Mouse (Mus musculus): ENCODE measurements at regions not wholly inside any gene's neighbourhood (a gene's known extent, or its start where the extent isn't known, plus 50 kb on each side); places are given as distances from the start of the nearest gene placed in this dataset.
A peak's percentile ranks its signal among the peaks of the same experiment; 100 is the strongest.

DNA sequence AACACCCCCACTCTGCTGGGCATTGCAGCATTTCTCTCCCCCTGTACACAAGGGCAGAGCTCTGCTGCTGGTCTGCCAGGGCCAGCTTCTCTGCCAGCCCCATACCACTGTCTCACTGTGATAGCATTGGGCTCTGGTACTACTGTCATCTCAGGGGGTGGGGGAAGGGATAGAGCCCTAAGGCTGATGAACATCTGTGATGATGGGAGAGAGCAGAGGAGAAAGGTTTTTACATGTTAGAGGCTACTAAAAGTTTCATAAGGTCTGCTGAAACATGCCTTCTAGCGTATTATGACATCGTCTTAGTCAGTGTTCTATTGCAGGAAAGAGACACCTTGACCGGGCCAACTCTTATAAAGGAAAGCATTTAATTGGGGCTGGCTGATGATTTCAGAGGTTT, 176.4 kb upstream of the Gjb5 start:
- no peak for DNase-seq (ENCODE audit: low spot score in 2 of 2)

DNA sequence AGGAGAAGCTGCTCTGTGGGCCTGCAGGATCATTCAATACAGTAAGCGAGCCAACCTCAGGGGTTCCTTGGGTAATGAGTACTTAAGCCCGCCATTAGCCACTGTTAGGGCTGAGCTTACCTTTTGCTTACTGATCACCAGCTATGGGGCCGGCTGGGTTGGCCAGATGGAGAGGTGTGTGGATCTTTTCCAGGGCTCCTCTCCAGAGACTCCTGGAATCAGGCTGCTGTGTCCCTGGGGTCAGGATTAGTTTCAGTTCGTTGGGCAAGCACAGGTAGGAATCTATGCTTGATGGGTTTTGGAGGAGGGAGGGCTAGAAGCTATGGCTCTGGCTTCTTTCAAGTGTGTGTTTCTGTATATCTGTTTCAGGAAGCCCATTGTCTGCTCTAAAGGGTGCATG, 175.7 kb upstream of the Gjb5 start:
- no peak for DNase-seq (ENCODE audit: low spot score in 2 of 2)

DNA sequence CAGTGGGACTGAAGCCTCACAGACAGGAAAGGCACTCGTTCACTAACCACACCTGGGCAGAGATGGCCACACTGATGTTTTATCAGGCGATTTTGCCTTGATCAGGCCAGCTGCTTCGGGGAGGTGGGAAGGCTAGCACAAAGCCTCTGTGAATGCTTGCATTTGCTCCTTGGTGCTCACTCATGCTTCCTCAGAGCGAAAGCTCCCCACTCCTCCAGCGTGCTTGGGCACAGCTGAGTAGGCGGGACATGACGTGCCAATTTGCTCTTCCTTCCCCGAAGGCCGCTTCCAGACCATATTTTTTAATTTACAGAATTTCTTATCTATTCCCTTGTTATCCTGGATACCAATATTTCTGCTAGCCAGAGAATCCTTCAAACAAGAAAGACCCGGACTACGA, 172.8 kb upstream of the Gjb5 start:
- no peak for DNase-seq (ENCODE audit: low spot score in 2 of 2)

DNA sequence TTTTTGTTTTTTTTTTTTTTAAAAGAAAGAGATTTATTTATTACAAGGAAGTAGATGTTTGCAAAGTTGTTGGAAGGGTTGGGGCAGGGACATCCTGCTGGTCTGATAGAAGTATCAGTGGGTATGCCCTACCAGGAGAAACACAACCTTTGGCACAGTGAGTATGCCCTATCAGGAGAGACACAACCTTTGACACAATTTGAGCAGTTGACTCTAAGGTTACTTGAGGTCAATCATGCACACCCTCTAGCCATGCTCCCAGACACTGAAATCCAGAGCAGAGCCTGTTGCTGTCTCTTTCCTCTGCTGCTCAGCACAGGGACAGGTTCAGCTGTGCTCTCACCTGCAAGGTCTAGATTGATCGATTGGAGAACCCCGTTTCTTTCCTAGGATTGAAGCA, 164.2 kb upstream of the Gjb5 start:
- DNase-seq (ENCODE audit: low spot score in 2 of 2), result no peak

DNA sequence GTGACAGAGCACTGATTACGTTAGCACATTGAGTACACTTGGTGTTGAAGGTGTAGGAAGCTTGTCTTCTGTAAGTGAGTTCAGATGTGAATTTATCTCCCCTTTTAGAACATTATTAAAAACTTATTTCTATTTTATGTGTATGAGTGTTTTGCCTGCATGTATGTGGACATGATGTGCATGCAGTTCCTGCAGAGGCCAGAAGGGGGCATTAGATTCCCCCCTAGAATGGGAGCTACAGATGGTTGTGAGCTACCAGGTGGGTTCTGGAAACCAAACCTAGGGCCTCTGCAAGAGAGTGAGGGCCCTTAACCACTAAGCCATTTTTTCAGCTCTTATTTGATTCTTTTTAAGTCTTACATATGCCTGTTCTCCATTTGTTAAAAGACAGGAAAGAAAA, 160.0 kb upstream of the Gjb5 start:
- peak in 1 of 2 experiments; percentile 42 for DNase-seq (ENCODE audit: low spot score in 2 of 2)

DNA sequence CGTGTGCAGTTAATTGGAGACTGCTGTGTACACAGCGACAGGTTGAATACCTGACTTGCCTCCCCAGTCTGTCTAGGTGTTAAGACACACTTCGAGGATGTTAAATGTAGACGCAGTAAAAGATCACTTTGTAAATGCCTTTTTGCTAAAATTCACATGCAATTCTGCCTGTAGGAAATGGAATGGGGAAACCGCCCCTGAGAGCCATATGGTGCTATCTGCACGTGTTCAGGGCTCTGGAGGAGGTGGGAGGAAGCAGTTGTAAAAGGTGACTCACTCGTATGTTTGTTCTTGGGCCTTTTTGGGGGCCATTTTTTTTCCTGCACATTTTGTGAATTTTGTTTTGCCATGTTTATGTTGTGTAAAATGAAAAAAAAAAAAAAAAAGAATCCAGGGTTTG, 159.6 kb upstream of the Gjb5 start:
- DNase-seq (ENCODE audit: low spot score in 2 of 2), result peak; percentile 74

DNA sequence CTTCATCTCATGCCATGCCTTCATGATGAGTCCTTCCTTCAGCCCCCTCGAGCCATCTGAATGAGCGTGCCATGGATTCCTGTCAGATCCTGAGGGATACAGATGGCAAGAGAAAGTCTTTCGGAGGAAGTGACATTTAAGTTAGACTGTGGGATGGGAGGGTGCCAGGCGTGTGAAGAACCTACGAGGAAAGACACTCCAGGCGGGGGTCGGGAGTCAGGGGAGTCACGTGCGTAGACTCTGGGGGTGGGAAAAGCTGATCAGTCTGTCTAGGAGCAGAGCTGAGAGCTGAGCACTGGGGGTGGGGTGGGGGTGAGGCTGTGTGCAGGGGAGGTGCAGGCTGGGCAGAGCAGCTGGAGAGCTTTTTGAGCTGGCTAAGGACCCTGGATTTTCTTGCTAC, 152.0 kb upstream of the Gjb5 start:
- DNase-seq (ENCODE audit: low spot score in 2 of 2), result peak; percentile 56 to 70

DNA sequence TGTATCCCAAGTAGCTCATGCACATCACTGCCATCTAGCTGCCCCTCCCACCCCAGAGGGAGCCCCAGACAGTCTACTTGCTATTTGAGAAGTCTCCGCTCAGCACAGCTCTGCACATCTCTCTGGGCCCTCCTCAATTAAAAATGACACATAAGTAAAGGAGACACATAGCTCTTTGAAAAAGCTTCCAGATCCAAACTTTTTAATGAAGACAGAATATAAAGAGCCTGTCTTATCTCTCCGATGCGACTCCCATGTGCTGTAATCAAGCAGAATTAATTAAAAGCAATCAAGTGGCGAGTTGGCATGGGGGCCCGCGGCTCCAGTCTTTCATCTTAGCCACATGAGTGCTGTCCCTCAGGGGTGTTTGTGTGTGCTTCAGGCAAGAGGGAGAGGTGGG, 144.6 kb upstream of the Gjb5 start:
- DNase-seq (ENCODE audit: low spot score in 2 of 2), result no peak

DNA sequence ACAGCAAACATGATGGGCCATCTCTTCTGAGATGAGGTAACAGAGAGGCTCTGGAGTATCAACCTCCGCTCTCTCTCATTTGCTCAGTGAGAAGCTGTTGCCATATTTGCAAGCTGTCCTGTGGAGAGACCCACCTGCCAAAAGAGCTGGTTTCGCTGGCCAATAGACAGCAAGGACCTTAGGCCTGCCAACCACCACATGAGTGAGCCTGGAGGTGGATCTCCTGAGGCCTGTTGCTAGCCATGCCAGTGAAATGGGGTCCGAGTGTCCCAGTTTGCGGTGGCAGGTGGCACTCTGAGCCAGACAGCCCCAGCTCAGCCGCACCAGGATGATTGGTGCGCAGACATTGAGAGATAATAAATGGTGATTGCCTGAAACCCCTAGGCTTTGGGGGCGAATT, 143.9 kb upstream of the Gjb5 start:
- no peak for DNase-seq (ENCODE audit: low spot score in 2 of 2)

DNA sequence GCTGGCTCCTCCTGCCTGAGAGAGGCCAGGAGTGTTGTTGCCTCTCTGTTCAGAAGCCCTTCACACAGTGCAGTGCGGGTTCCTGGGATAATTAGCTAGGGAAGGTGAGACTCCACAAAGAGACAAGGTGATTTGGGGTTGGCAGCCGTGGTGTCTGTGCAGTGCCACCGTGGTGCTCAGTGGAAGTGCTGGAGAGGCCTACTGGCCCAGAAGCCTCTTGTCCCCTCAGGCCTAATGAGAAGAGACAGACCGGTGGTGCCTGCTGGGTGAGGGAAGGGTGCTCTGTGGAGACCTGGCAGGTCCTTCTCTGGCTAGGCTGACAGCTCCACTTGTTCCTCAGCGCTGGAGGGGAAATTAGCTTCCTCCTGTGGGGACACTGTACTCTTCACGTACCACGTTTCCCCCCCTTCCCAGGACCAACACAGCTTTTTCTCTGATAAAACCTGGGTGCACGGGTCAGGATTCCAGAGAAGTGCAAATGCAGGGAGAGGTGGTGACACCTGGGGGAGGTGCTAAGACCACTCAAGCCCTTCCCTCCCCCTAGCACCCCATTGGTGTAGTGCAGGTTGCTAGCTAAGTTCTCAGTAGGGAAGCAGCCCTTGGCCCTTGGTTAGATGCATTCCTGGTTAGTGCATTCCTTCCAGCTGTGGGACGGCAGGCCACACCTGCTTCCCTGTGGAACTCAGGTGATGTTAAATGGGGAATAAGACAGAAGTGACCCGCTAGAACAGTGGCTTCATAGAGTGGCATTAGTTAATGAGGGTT, 129.2 kb upstream of the Gjb5 start:
- no peak for DNase-seq (ENCODE audit: low spot score in 2 of 2)

DNA sequence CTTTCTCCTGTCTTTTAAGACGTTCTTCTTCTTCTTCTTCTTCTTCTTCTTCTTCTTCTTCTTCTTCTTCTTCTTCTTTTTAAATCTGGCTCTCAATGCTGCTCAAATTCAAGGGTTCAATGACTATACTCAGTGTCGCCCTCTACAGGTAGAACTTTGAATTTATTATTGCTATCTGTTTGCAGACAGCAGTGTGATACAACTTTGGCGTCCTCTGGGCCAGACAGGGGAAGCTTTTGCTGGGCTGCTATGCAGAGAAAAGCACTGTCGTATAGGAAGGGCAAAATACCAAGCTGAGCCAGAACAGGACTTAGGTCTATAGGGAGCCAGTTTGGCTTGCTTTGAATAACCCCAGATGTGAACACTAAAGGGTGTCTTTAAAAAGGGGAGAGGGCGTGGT, 127.3 kb upstream of the Gjb5 start:
- no peak for DNase-seq (ENCODE audit: low spot score in 2 of 2)

DNA sequence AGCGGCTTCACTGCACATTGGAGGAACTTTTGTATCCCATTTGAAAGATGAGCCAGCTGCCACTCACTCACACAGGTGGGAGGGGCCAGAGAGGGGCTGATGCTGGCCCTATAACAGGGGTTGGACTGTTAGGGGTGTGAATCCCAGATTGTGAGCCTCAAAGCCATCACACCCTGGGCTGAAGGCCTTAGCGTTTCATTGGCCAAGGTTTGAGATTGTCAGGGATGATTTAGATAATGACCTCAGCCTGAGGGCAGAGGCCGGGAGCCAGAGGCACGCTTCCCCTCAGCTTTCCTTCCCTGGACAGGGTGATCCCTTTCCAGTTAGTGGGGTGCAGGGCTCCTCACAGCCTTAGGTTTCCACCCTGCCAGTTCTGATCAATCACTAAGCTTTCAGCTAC, 124.5 kb upstream of the Gjb5 start:
- DNase-seq (ENCODE audit: low spot score in 2 of 2), result no peak

DNA sequence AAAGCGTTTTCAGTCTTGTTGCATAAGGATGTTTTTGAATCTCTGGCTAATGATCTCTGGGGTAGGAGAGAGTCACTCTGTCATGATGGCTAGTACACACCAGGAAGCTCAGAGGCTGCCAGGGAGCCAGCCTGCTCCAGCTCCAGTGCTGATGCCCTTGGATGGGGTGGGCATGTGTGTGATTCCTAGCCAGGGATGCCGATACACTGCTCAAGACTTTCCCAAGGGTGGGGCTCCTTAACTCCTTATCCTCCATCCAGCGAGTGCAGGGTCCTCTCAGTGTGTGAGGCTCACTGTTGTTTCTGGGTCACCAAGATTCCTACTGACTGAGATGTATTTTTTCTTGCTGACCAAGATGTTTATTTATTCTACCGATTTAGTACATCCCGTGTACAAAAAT, 122.4 kb upstream of the Gjb5 start:
- DNase-seq (ENCODE audit: low spot score in 2 of 2), result no peak

DNA sequence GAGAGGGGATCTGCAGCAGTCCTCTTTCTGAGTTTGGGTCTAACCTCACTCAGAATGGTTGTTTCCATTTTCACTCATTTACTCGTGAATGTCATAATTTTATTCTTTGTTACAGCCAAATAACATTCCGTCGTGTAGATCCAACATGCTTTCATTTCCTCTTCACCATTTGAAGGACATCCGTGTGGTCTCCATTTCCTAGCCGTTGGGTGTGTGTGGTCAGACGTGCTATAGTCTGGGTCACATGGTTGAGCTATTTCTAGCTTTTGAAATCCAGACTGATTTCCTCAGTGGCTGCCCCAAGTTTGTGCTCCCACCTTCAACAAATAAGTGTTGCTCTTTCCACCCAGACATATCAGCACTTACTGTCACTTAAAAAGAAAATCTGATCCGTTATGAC, 111.9 kb upstream of the Gjb5 start:
- DNase-seq (ENCODE audit: low spot score in 2 of 2), result no peak

DNA sequence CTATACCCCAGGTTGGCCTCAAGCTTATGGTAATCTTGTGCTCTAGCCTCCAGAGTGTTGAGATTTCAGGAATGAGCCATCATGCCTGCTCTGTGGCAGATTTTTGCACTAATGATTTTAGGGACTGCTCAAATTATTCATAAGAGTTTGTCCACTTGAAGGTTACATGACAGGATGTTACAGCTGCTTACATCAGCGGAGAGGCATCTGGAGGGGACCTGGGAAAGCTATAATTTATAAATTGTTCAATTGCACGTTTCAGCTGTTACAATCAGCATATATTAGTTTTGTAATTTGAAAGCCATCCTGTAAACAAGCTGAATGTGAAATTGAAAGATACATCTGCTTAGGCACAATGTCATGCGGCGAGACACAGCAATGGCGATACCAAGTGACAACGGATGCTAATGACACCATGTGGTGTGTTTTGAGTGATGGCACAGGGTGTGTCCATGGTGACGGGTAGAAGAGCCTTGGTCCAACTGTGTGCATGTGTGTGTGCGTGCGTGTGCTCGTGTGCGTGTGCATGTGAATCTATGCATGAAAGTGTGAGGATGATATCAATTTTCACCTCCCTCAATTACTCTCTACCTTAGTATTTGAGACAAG, 96.6 kb upstream of the Gjb5 start:
- no peak for DNase-seq (ENCODE audit: low spot score in 2 of 2)

DNA sequence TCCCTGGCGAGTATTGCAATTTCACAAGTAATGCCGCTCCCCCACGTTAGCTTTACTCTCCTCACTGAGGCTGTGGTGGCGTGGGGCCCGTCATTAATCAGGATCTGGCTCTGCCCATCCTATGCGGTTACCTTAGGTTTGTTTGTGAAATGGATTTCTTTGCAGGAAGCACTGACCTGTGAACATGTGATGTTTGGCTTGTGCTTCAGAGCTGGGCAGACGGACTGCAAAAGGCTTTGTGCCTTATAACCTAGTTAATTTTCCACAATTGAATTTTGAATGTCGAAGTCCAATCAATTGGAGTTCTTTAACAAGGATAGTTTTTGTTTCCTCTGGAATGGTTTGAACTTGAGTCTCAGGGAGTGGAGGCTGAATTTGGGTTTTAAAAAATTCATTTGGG, 94.1 kb upstream of the Gjb5 start:
- DNase-seq (ENCODE audit: low spot score in 2 of 2), result no peak

DNA sequence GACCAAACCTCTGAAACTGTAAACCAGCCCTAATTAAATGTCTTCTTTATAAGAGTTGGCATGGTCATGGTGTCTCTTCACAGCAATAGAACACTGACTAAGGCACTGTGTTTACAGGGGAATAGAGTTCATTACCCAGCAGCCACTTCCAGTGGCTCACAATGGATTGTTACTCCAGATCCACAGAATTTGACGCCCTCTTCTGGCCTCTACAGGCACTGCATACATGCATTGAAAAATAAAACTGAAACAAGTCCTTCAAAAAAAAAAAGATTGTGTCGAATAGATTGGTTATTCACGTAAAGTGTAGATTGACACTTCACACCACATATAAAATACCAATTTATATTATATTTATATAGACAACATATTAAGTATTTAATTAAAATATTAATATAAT, 87.3 kb upstream of the Gjb5 start:
- no peak for DNase-seq (ENCODE audit: low spot score in 2 of 2)

DNA sequence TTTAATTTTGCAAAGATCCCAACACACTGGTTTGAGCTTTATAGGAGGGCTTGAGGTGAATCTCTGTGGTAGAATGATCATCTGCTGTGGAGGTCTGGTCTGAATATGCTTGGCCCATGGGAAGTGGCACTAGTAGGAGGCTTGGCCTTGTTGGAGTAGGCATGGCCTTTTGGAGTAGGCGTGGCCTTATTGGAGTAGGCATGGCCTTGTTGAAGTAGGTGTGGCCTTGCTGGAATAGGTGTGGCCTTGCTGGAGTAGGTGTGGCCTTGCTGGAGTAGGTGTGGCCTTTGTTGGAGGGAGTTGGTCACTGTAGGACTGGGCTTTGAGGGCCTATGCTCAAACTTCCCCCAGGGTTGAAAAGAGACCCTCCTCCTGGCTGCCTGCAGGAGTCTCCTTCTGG, 86.1 kb upstream of the Gjb5 start:
- no peak for DNase-seq (ENCODE audit: low spot score in 2 of 2)

DNA sequence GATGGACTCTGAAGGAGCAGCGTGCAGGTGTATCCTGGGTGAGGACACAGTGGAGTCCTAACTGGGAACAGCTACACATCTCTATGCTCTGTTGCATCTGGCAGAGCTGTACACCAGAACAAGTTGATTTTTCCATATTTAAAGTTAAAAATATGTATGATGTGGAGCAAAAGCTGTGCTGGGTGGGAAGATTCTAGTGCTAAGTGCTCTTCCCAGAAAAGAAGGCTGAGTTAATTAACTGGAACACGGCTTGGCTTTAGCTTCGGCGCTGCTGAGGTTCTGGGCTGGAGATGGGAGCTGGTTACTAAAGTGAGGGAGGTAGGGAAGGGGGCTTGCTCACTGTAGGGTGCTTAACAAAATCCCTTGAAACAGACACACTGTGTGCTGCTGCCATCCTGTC, 84.0 kb upstream of the Gjb5 start:
- no peak for DNase-seq (ENCODE audit: low spot score in 2 of 2)

DNA sequence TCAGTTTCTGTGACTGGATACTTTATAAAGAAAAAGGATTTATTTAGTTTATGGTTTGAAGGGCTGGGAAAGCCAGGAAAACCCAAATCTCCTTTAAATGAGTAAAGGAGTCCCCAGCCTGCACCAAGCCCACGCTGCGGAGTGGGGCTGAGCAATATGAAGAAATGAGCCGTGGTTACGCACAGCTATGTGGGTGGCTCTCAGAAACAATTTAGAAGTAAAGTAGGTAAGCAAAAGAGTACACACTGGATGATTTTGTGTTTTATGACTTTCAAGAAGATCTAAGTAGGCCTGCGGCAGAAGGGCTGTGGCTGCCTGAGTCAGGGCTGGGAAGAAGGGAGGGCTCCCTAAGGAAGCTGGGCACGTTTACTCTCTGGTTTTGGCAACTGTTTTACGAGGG, 82.6 kb upstream of the Gjb5 start:
- no peak for DNase-seq (ENCODE audit: low spot score in 2 of 2)

DNA sequence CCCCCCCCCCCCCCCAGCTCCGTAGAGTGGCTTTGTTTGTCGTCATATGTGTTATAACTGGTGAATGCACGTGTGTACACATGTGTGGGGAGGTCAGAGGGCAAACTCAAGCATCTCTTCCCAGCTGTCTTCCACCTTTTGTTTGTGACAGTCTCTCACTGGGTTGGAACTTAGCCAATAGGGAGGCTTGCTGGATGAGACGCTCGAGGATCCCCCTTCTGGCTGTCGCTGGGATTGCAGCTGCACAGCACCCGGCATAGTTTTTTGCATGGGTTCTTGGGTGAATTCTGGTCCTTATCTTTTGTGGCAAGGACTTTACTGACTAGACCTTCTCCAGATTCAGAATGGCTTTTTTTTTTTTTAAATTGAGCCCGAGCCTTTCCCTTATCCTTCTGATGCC, 77.1 kb upstream of the Gjb5 start:
- DNase-seq (ENCODE audit: low spot score in 2 of 2), result peak in 1 of 2 experiments; percentile 61

DNA sequence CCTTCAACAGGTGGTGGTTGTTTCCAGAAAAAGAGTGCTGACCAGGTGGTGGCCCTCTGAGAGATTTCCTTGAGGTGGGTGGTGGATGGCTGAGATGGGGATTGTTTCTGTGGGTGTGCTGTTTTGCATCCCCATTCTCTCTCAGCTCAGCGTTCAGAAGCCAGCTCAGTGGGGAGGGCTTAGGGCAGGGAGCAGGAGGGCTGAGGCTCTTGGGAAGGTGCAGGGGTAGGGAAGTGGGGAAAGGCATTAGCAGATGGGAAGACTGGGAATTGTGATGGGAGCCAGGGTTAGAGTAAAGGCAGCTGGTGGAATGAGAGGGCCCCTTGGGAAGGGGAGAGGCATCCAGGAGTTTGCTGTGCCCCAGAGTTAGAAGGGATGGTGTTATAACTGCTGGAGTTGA, 72.3 kb upstream of the Gjb5 start:
- DNase-seq (ENCODE audit: low spot score in 2 of 2), result no peak

DNA sequence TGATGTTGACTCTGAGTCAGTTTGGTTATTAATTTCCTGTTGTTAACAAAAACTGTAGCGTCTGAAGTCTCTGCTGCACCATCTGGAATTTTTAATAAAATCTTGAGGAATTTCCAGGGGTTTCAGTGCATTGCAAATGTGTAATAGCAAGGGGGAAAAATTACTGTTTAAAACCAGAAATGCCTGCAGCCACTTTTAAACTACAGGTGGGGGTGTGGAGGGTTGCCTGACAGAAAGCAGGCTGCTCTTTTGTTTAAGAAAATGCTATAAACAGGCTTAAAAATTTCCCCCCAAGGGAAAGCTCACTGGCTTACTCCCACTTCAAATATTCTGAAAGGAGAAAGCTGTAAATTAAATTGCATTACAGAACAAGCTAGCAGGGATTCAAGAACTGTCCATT, 71.8 kb upstream of the Gjb5 start:
- no peak for DNase-seq (ENCODE audit: low spot score in 2 of 2)
